Mouse (Mus musculus) retina, postnatal 7 days (tissue): ENCODE results near the gene Olfr1418.
A peak's percentile ranks its signal among the peaks of the same experiment; 100 is the strongest.
"Not testable (repeated sequence)": the region's sequence is repeated elsewhere in the genome, so short reads cannot be mapped to it uniquely, and the experiment has no call there.

Source experiments
- DNase-seq: peaks from one replicate; pipeline ENCODE4 v3.0.0-alpha.2; 2012; ENCODE audit warnings: low read depth, low spot score

Olfr1418 gene

DNA sequence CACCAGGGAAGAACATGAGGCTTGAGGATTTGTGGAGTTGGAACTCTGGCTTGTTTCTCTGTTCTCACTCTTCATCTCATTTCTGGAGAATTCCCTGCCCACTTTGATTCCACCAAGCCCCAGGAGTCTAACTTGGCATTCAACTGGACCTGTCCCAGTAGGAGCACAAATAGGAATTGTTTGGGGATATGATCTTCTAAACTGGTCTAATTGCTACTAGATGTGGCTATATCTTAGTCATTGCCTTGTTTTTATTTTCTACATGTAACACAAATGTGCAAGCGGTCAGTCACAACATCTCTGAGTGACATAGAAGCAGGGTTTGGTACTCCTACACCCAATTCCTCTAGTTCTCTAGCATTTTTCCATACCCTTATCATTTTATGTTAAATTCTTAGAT lies at the start of gene Olfr1418:
Gene Olfr1418 (minus strand): TSS at position 101 of the 400 bp plus-strand sequence.
- DNase-seq: no peak

GRCm38 (mm10) chr19:11886265-11886664 lies 25.4 kb upstream of the Olfr1418 start, which contains the start of gene Olfr1420:
Gene Olfr1420 (plus strand): TSS chr19:11886565.
- no peak for DNase-seq

- not testable (repeated sequence) for DNase-seq
Observed at GRCm38 (mm10) chr19:11878404-11878803, 17.5 kb upstream of the Olfr1418 start.

GRCm38 (mm10) chr19:11875006-11875405 lies 14.1 kb upstream of the Olfr1418 start, which contains the start of gene Olfr1419:
Gene Olfr1419 (minus strand): TSS chr19:11875106.
- DNase-seq: no peak

- no peak for DNase-seq
Observed at GRCm38 (mm10) chr19:11867837-11868236, 7.0 kb upstream of the Olfr1418 start.

- DNase-seq: no peak
Observed at GRCm38 (mm10) chr19:11856506-11856905, 4.4 kb downstream of the Olfr1418 start.

DNA sequence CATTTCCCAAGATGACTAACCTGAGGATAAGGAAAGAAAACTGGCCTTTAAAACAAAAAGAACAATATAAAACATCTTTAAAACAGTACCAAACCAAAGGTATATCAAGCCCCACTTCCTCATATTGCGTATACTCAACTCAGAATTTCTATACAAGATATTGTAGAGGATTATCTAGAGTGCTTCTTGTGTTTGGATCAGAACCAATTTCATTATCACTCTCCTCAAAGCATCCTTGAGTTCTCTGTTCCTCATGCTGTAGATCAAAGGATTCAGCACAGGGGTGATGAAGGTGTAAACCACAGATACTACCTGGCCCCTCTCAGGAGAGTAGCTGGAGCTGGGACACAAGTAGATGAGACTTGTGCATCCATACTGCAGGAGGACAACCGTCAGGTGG lies 6.0 kb downstream of the Olfr1418 start:
- no peak for DNase-seq

DNA sequence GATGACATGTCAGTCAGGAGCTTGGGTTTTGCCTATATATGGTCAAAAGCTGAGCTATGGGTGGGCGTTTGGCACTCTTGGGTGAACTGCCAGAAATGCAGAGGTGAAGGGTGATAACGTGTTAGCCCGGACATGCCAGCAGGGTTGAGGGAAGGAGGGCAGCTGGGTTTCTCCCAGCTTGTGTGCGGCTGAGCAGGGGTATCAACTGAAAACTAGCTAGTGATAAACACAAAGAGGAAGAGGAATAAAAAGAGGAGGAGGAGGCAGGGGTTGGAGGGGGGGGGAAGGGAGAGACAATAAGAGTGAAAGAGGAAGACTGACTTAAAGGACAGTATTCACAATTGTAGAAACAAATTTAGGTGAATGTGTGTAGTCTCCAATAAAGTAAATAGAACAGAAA lies 8.2 kb downstream of the Olfr1418 start:
- no peak for DNase-seq

DNA sequence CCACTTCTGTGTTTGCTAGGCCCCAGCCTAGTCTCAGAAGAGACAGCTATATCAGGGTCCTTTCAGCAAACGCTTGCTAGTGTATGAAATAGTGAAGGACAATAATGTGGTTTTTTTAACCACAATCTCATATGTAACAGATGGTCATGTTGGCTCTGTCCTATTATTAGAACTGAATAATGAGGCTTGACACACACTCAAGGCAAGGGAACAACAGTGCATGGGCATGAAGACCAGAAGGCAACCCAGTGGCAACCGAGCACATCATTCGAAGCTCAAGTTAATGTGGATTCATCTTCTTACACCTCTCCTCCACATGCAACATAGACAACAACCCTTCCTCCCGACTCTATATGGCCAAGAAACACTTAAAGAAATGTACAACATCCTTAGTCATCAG lies 14.5 kb downstream of the Olfr1418 start:
- DNase-seq: no peak

- no peak for DNase-seq
Observed at GRCm38 (mm10) chr19:11839119-11839518, 21.7 kb downstream of the Olfr1418 start, which contains the start of gene Olfr1417. Gene Olfr1417 (minus strand): TSS chr19:11839219.

DNA sequence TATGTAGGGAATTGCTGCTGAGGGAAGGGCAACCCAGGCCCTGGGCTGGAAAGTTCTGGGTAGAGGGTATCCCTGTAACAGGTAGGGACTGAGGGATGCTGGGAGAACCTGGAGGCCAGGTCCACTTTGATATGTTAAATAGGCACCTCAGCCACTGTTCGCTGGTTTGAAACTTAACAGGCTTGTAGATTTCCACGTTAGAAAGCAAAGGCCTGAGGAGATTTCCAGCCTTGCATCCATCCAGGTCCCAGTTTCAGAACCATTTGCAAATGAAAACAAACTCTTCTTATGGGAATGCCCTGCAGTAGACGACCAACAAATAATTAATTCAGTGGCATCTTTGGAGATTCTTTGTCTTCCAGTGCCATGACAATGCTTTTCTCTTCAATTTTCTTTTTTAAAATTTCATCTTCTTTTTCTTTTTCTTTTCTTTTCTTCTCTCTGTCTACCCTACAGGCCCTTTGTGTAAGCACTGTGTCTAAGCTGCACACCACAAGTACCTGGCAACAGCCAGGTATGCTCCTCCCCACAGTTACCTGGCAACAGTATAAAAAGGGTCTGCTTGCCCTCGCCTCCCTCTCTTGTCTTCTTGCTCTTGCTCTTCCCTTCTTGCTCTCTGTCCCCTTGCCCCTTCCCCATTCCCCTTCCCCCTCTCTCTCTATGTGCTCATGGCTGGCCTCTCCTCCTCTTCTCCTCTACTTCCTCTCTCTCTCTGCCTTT lies 37.4 kb downstream of the Olfr1418 start:
- DNase-seq: no peak

DNA sequence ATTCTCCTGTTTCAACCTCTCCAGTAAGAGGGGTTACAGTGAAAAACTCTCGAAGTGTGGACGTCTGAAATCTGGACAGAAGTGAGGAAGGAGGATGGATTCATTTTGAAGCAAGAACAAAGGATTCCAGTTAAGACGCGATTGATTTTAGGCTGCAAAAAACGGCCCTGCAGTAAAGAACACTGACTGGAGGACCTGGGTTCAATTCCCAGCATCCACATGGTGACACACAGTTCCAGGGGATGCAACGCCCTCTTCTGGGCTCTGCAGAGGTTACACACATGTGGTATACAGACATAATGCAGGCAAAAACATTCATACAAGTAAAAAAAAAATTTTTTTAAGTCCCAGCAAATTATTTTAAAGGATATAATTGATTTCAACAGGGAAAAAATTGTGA lies 40.7 kb downstream of the Olfr1418 start:
- DNase-seq: no peak

- DNase-seq: peak; percentile 82
Observed at GRCm38 (mm10) chr19:11819800-11820199, 41.1 kb downstream of the Olfr1418 start.

GRCm38 (mm10) chr19:11819143-11819700 lies 41.6 kb downstream of the Olfr1418 start, which contains the start of gene Stx3:
Gene Stx3 (minus strand): TSS chr19:11819403.
- no peak for DNase-seq

DNA sequence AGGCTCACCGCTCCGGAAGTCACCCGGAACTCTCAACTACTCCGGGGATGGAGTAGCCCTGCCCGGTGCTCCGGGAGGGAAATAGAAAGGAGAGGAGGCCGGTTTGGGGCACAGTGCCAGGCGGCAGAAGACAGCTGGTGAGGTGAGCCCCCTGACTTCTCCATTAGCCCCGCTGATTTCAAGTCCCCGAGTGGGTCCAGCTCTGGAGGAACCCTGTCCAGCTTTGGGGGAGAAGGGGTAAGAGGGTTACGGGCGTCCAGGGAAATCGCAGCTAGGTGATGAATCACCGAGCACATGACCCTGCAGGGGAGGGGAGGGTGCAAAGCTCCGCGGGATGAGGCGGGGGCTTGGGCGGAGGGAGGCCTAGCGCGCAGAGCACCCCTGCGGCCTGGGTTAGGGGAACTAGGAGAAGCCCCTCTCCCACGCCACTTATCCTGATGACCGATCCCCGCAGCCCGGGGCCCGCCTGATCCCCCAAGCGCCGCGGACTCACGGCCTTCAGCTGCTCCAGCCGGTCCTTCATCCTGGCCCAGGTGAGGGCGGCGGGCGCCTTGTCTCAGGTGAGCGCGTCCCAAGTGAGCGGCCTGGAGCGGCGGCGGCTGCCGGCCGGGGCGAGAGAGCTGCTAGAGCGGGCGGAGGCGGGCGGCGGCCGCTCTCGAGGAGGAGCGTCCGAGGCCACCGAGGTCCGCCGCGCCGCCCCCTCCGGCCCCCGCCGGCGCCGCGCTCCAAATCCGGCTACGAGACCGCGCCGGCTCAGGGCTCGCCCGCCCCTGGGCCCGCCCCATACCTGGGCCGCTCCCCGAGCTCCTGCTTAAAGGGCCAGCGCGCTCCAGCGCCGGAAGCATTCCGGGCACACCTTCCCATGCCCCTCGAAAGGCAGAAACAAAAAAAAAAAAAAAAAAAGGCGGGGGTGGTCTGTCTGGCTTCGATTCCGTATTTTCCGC lies 42.4 kb downstream of the Olfr1418 start:
- DNase-seq: no peak

DNA sequence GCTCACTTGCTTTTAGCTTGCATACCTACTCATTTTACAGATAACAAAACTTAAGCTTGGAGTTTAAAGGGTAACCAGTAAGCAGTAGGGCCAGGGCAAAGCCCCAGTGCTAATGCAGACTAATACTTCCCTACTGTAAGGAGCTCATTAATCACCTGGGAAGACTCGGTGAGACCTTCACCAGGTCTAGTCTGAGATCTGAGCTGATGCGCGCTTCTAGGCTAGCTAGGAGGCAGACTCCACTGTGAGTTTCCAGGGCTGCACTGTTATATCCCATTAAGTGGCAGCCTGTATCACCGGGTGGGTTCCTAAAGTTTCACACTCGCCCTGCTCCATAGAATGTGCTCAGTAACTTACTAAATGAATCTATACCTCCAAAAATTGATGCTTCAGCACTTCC lies 43.3 kb downstream of the Olfr1418 start:
- no peak for DNase-seq

- DNase-seq: no peak
Observed at GRCm38 (mm10) chr19:11816706-11817105, 44.2 kb downstream of the Olfr1418 start.

GRCm38 (mm10) chr19:11814742-11815333 lies 46.0 kb downstream of the Olfr1418 start:
- DNase-seq: no peak

GRCm38 (mm10) chr19:11813649-11814048 lies 47.2 kb downstream of the Olfr1418 start:
- peak; percentile 66 for DNase-seq

DNA sequence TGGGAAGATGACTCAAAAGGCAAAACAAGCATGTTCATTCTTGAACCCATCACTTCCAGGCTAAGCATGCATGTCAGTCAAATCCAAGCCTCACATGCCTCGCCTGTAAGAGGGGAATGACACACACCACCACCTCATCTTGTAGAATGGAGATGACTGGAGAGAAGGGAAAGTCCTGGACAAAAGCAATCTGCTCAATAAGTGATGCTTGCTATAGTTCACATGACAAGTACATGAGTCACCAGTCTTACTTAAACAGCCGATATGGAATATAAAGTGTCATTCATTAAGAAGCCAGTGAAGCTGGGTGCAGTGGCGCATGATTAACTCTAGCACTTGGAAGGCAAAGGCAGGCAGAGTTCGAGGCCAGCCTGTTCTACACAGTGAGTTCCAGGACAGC lies 47.7 kb downstream of the Olfr1418 start:
- DNase-seq: no peak

DNA sequence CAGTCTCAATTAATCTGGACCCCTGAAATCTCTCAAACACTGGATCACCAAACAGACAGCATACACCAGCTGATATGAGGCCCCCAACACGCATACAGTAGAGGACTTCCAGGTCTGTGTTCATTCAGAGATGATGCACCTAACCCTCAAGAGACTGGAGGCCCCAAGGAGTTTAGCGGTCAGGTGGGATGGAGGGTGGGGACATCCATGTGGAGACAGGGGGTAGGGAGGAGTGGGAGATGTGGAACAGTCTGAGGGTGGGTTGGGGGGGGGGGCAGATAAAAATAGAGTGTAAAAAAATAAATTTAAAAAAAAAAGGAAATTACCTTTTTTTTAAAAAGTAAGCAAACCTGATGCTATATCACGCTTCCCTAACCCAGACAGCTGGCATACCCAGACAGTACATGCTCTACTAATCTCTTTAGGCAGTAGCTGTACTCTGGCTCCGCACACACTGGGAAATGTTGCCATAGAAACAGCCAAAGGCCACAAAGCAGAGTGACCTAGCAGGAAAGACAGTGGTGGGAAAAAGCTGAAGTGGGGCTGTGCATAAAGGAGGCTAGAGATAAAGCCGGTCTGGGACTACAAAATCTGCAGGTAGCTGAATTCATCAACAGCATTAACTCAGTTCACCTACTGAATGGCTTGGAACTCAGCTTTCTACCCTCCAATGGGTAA lies 49.0 kb downstream of the Olfr1418 start:
- DNase-seq: peak; percentile 65
